Mouse (Mus musculus): ENCODE measurements around the gene Rnf227. TPM values are rescaled to one million over a fixed set of nuclear protein-coding genes. Genes with fewer than 3 reads are reported as not detected.

Gene Rnf227
- polyA plus RNA-seq, 1 experiment from 2014 or later, result 15.2 TPM

GRCm38 (mm10) chr11:69357690-69358089 is 17.4 kb downstream of the Rnf227 start:
- Histone ChIP-seq H3K27me3 (ENCODE audit: insufficient read depth, low read length) (no peaks in the 10 kb centered on the region), H3K9ac (no peak overlapping the region), H3K36me3 (ENCODE audit: insufficient read depth) (peaks cover 99% of the 10 kb centered on the region), H3K4me2 (no peak overlapping the region), H3K9me3 (ENCODE audit: low read depth, low read length) (no peaks in the 10 kb centered on the region), H3K27ac (ENCODE audit: low read depth) (no peak overlapping the region), H3K4me1 (ENCODE audit: insufficient read depth) (no peaks in the 10 kb centered on the region), H3K4me3 (ENCODE audit: low read depth, low read length) (no peak overlapping the region)
- 83% methylated on average over 12 of the region's 12 CpGs for WGBS
- ATAC-seq (ENCODE audit: insufficient read depth), result no peak
- no peak for DNase-seq
- no peak for TF ChIP-seq CTCF (IDR thresholded peaks at IDR 0.05; ENCODE audit: low read depth)

DNA sequence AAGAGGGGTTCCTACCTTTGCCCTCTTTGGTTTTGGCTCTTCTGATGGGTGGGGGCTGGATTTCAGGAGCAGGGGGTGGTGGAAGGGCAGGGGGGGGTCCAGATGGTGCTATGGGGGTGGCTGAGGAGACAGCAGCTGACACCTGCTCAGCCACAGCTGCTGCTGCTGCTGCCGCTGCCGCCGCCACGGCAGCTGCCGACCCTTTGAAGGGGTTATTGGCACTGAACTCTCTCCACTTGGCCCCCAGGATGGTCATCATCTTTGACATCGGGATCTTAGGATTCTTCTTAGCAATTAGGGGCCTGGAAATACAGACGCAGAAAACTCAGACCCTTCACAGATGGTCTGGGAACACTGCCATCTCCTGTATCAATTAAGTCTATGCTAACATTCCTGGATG is 21.8 kb downstream of the Rnf227 start:
- DNase-seq (no peak), ATAC-seq (ENCODE audit: insufficient read depth) (no peak)
- Histone ChIP-seq H3K4me1 (ENCODE audit: insufficient read depth) (peaks cover 23% of the 10 kb centered on the region), H3K27ac (ENCODE audit: low read depth) (no peak overlapping the region), H3K36me3 (ENCODE audit: insufficient read depth) (peaks cover 71% of the 10 kb centered on the region), H3K9ac (no peak overlapping the region), H3K27me3 (ENCODE audit: insufficient read depth, low read length) (no peaks in the 10 kb centered on the region), H3K4me2 (no peak overlapping the region), H3K4me3 (ENCODE audit: low read depth, low read length) (no peak overlapping the region), H3K9me3 (ENCODE audit: low read depth, low read length) (no peaks in the 10 kb centered on the region)
- TF ChIP-seq CTCF (IDR thresholded peaks at IDR 0.05; ENCODE audit: low read depth), result no peak
- WGBS, result 51% methylated on average over 7 of the region's 7 CpGs

DNA sequence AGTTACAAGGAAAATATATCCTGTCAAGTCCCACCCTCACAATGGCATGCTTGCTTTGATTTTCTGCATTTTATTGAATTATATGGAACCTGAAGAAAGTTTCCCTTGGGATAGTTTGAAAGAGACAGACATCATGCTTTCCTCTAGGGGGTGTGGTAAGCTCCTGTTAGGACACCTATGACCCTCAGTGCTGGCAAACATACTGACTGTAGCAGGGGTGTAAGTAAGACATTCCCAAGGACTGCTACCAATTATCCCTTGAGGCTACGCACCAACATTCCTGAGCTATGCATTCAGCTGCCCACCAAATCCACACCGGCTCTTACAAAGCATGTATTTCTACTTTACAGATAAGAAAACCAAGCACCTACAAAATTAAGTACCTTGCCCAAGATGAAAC is 22.2 kb downstream of the Rnf227 start:
- peak; percentile 45 for TF ChIP-seq CTCF (IDR thresholded peaks at IDR 0.05; ENCODE audit: low read depth)
- Histone ChIP-seq H3K9me3 (ENCODE audit: low read depth, low read length) (no peaks in the 10 kb centered on the region), H3K4me1 (ENCODE audit: insufficient read depth) (peaks cover 24% of the 10 kb centered on the region), H3K36me3 (ENCODE audit: insufficient read depth) (peaks cover 66% of the 10 kb centered on the region), H3K27ac (ENCODE audit: low read depth) (no peak overlapping the region), H3K27me3 (ENCODE audit: insufficient read depth, low read length) (no peaks in the 10 kb centered on the region), H3K9ac (no peak overlapping the region), H3K4me3 (ENCODE audit: low read depth, low read length) (no peak overlapping the region), H3K4me2 (no peak overlapping the region)
- DNase-seq (peak; percentile 41), ATAC-seq (ENCODE audit: insufficient read depth) (no peak)
- WGBS, result 53% methylated on average over 2 of the region's 2 CpGs

DNA sequence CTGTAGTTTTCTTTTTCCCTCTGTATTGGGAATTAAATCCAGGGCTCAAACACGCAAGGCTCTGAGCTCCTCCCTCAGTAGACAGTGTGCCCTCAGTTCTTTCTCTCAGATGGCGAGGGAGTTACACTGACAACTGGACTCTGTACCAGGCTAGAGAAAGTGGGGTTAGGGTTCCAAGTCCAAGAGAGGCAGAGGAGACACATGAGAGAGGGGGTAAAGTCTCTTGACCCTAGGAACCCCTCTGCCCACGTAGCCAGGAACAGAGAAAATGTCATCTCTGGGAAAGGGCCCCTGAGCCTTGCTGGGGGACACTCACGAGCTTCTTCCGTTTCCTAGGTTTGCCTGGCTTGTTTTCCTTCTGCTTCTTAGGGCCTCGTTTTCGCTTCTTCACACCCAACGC is 24.1 kb downstream of the Rnf227 start:
- Histone ChIP-seq H3K4me1 (ENCODE audit: insufficient read depth) (peaks cover 27% of the 10 kb centered on the region), H3K9me3 (ENCODE audit: low read depth, low read length) (no peaks in the 10 kb centered on the region), H3K9ac (peak overlapping the region; percentile 32; the same call in 1 of the 2 replicates), H3K36me3 (ENCODE audit: insufficient read depth) (peaks cover 48% of the 10 kb centered on the region), H3K4me3 (ENCODE audit: low read depth, low read length) (peak overlapping the region; percentile 95), H3K27me3 (ENCODE audit: insufficient read depth, low read length) (no peaks in the 10 kb centered on the region), H3K27ac (ENCODE audit: low read depth) (peak overlapping the region; percentile 100), H3K4me2 (peak overlapping the region; percentile 97)
- DNase-seq (no peak), ATAC-seq (ENCODE audit: insufficient read depth) (no peak)
- WGBS, result 26% methylated on average over 8 of the region's 8 CpGs
- no peak for TF ChIP-seq CTCF (IDR thresholded peaks at IDR 0.05; ENCODE audit: low read depth)

DNA sequence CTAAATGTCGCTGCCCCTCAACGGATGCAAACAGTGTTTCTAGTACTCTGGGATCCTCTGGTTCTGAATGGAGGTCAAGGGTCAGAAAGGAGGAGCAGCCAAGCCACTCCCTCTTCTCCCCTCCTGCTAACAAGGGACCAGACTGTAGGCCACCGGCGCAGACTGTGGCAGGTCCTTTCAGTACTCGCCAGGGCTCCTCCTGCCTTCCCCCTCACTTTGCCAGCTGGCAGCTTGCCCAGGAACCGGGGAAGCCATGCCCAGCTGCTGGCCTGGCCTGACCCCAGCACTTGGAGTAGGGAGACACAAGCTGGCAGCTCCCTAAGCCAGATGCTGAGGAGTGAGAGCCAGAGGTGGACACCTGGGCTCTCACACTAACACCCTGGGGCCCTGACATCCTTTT is 24.6 kb downstream of the Rnf227 start:
- ATAC-seq (ENCODE audit: insufficient read depth) (peak; percentile 76), DNase-seq (peak; percentile 96)
- peaks cover 27% of the 10 kb centered on the region for H3K4me1 ChIP-seq (ENCODE audit: insufficient read depth)
- H3K27ac ChIP-seq (ENCODE audit: low read depth), result peak overlapping the region; percentile 100
- H3K4me3 ChIP-seq (ENCODE audit: low read depth, low read length), result peak overlapping the region; percentile 95
- WGBS, result 2% methylated on average over 6 of the region's 6 CpGs
- H3K27me3 ChIP-seq (ENCODE audit: insufficient read depth, low read length), result no peaks in the 10 kb centered on the region
- no peak overlapping the region for H3K9ac ChIP-seq
- TF ChIP-seq CTCF (IDR thresholded peaks at IDR 0.05; ENCODE audit: low read depth), result no peak
- peaks cover 43% of the 10 kb centered on the region for H3K36me3 ChIP-seq (ENCODE audit: insufficient read depth)
- no peaks in the 10 kb centered on the region for H3K9me3 ChIP-seq (ENCODE audit: low read depth, low read length)
- H3K4me2 ChIP-seq, result peak overlapping the region; percentile 97

DNA sequence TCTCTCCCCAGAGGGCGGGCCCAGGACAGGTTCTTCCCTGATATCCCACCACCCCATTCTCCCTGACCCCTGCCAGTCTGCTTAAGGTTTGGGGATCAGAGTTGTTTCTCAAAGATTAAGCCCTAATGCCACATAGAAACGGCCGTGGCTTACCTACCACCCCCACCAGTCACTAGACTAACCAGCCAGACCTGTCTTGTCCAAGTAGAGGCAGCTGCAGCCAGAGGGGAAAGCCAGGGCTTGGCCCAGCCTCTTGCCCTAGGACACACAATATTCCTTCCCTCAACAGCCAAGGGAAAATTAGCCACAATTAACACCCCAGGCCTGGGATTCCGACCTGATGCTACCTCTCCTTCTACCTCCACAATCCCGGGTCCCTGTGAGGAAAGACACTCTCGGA is 25.5 kb downstream of the Rnf227 start:
- Histone ChIP-seq H3K36me3 (ENCODE audit: insufficient read depth) (peaks cover 34% of the 10 kb centered on the region), H3K27me3 (ENCODE audit: insufficient read depth, low read length) (no peaks in the 10 kb centered on the region), H3K4me1 (ENCODE audit: insufficient read depth) (peaks cover 27% of the 10 kb centered on the region), H3K4me2 (peak overlapping the region; percentile 97), H3K4me3 (ENCODE audit: low read depth, low read length) (peak overlapping the region; percentile 95), H3K9ac (peak overlapping the region; percentile 60), H3K27ac (ENCODE audit: low read depth) (peak overlapping the region; percentile 100), H3K9me3 (ENCODE audit: low read depth, low read length) (no peaks in the 10 kb centered on the region)
- no peak for TF ChIP-seq CTCF (IDR thresholded peaks at IDR 0.05; ENCODE audit: low read depth)
- peak; percentile 11; the same call in 1 of the 2 replicates for ATAC-seq (ENCODE audit: insufficient read depth)
- peak; percentile 63 for DNase-seq
- 15% methylated on average over 6 of the region's 6 CpGs for WGBS

DNA sequence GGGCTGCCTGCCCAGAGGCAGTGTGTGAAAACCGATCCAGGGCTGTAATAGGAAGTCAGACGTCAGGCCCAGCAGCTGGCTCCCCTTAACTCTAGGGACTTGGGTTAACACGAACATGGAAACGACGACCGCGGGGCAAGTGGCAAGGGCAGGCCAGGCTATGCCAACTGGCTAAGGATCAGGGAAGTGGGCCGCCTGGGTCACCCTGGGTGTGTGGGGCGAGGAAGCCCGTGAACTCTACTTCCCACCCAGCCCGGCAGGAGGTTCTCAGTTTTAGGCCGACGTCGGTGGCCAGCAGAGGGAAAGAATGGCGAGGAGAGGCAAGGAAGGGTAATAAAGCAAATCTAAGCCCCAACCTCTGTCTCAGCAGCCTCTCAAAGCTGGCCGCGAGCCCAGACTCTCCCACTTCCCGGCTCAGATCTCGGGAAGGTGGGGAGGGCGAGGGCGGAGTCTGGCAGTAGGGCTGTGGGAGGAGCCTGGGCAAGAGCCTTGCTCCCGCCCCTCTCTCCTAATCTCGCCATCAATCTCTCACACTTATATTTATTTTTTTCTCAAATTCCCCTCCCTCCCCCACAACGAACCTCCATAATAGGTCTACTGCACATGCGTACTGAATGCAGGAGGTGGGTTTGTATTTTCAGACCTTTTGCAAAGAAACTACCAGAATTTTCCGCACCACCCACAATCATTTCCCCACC is 26.0 kb downstream of the Rnf227 start:
- peak overlapping the region; percentile 60 for H3K9ac ChIP-seq
- H3K9me3 ChIP-seq (ENCODE audit: low read depth, low read length), result no peaks in the 10 kb centered on the region
- peak overlapping the region; percentile 95 for H3K4me3 ChIP-seq (ENCODE audit: low read depth, low read length)
- peaks cover 27% of the 10 kb centered on the region for H3K4me1 ChIP-seq (ENCODE audit: insufficient read depth)
- ATAC-seq (ENCODE audit: insufficient read depth) (peak; percentile 60), DNase-seq (peak; percentile 99)
- 1% methylated on average over 26 of the region's 26 CpGs for WGBS
- H3K27ac ChIP-seq (ENCODE audit: low read depth), result peak overlapping the region; percentile 100
- peak; percentile 35 for TF ChIP-seq CTCF (IDR thresholded peaks at IDR 0.05; ENCODE audit: low read depth)
- no peaks in the 10 kb centered on the region for H3K27me3 ChIP-seq (ENCODE audit: insufficient read depth, low read length)
- peak overlapping the region; percentile 97 for H3K4me2 ChIP-seq
- H3K36me3 ChIP-seq (ENCODE audit: insufficient read depth), result peaks cover 29% of the 10 kb centered on the region
